8 mouse cellular contexts compared by ENCODE assay signal in genomic region chr11:5954965-5955504, GRCm38 (mm10). TPM values are rescaled to one million over a fixed set of nuclear protein-coding genes. Genes with fewer than 3 reads are reported as not detected.
DNase-seq lines count a peak whose midpoint lies in the region; ATAC-seq lines count a peak whose summit lies in the region.

No protein-coding gene starts in this region.

- peaks cover 14% of the 10 kb centered on the region for H3K36me3 ChIP-seq in embryonic facial prominence, embryonic 13.5 days
- H3K36me3 ChIP-seq in hindbrain, embryonic 12.5 days, result peaks cover 5% of the 10 kb centered on the region
- H3K36me3 ChIP-seq in liver, embryonic 13.5 days, result peaks cover 10% of the 10 kb centered on the region

- H3K27me3 ChIP-seq in embryonic facial prominence, embryonic 13.5 days, result no peaks in the 10 kb centered on the region
- H3K27me3 ChIP-seq in hindbrain, embryonic 12.5 days, result no peaks in the 10 kb centered on the region
- no peaks in the 10 kb centered on the region for H3K27me3 ChIP-seq in liver, embryonic 13.5 days

- H3K4me1 ChIP-seq in embryonic facial prominence, embryonic 13.5 days, result peaks cover 17% of the 10 kb centered on the region
- peaks cover 19% of the 10 kb centered on the region for H3K4me1 ChIP-seq in hindbrain, embryonic 12.5 days
- H3K4me1 ChIP-seq in liver, embryonic 13.5 days (replicated peaks), result peaks cover 33% of the 10 kb centered on the region

- H3K9me3 ChIP-seq in embryonic facial prominence, embryonic 13.5 days, result no peaks in the 10 kb centered on the region
- no peaks in the 10 kb centered on the region for H3K9me3 ChIP-seq in hindbrain, embryonic 12.5 days (replicated peaks)
- H3K9me3 ChIP-seq in liver, embryonic 13.5 days (replicated peaks), result no peaks in the 10 kb centered on the region

- DNase-seq in cerebellum, adult 11 months, result peak; percentile 46
- no peak for DNase-seq in cerebellum, adult 9-11 months
- peak; percentile 43 for DNase-seq in liver, embryonic 13.5 days
- DNase-seq in thymus, postnatal 4 days, result peak; percentile 70

- peak overlapping the region; percentile 93 for H3K9ac ChIP-seq in embryonic facial prominence, embryonic 13.5 days
- peak overlapping the region; percentile 93 for H3K9ac ChIP-seq in hindbrain, embryonic 12.5 days
- H3K9ac ChIP-seq in liver, embryonic 13.5 days, result peak overlapping the region; percentile 94

- peak overlapping the region; percentile 74 for H3K4me2 ChIP-seq in embryonic facial prominence, embryonic 13.5 days
- peak overlapping the region; percentile 87 for H3K4me2 ChIP-seq in hindbrain, embryonic 12.5 days (replicated peaks)
- peak overlapping the region; percentile 89 for H3K4me2 ChIP-seq in liver, embryonic 13.5 days

- peak overlapping the region; percentile 90 for H3K27ac ChIP-seq in embryonic facial prominence, embryonic 13.5 days
- H3K27ac ChIP-seq in hindbrain, embryonic 12.5 days, result peak overlapping the region; percentile 89
- H3K27ac ChIP-seq in liver, embryonic 13.5 days, result peak overlapping the region; percentile 87

- peak; percentile 68 for ATAC-seq in CD4-positive, CD25-positive, alpha-beta regulatory T cell, adult 4 months
- no peak for ATAC-seq in embryonic facial prominence, embryonic 13.5 days (ENCODE audit: insufficient number of reproducible peaks, insufficient read depth, low FRiP score, low TSS enrichment, low read depth)
- ATAC-seq in hindbrain, embryonic 12.5 days (ENCODE audit: low FRiP score), result peak; percentile 79
- peak; percentile 28 for ATAC-seq in liver, embryonic 13.5 days (ENCODE audit: low read depth)
- ATAC-seq in monocyte, adult 5-6 weeks (replicated peaks; ENCODE audit: insufficient number of reproducible peaks, low FRiP score, low TSS enrichment, poor library complexity, severe bottlenecking), result peak; percentile 70

- peak overlapping the region; percentile 96 for H3K4me3 ChIP-seq in embryonic facial prominence, embryonic 13.5 days
- peak overlapping the region; percentile 92 for H3K4me3 ChIP-seq in hindbrain, embryonic 12.5 days
- H3K4me3 ChIP-seq in liver, embryonic 13.5 days (replicated peaks), result peak overlapping the region; percentile 95

- 5% methylated on average over 7 of the region's 7 CpGs for WGBS in embryonic facial prominence, embryonic 13.5 days
- 5% methylated on average over 7 of the region's 7 CpGs for WGBS in hindbrain, embryonic 12.5 days
- 6% methylated on average over 7 of the region's 7 CpGs for WGBS in liver, embryonic 13.5 days (ENCODE audit: insufficient replicate concordance)

RNA-seq across cellular contexts. Expression of gene Ykt6, which starts 0.5 kb away (rescaled TPM):
- 10 to 100 TPM; 28.1 to 31.5 TPM for polyA plus RNA-seq in CD4-positive, CD25-positive, alpha-beta regulatory T cell, adult 4 months (2017; shearing (Covaris generic))
- 58.7 and 66.0 TPM in 2 replicates for polyA plus RNA-seq in embryonic facial prominence, embryonic 13.5 days (2015; fragmentation: Nextera tagmentation; extraction: Ambion mirVana)
- 59.0 and 60.9 TPM in 2 replicates for polyA plus RNA-seq in hindbrain, embryonic 12.5 days (2016; fragmentation: Nextera tagmentation; extraction: Ambion mirVana)
- polyA plus RNA-seq in liver, embryonic 13.5 days (2015; fragmentation: Nextera tagmentation; extraction: Ambion mirVana), result 22.4 and 23.6 TPM in 2 replicates
- 45.7 to 57.4 TPM (median 56.8 TPM) in 3 replicates for total RNA-seq in monocyte, adult 5-6 weeks (2017)

RNA-seq across cellular contexts. Expression of gene Gck, which starts 5.2 kb away (rescaled TPM):
- polyA plus RNA-seq in CD4-positive, CD25-positive, alpha-beta regulatory T cell, adult 4 months (2017; shearing (Covaris generic)), result not detected
- polyA plus RNA-seq in embryonic facial prominence, embryonic 13.5 days (2015; fragmentation: Nextera tagmentation; extraction: Ambion mirVana), result 2.1 and 2.4 TPM in 2 replicates
- 3.6 and 4.0 TPM in 2 replicates for polyA plus RNA-seq in hindbrain, embryonic 12.5 days (2016; fragmentation: Nextera tagmentation; extraction: Ambion mirVana)
- polyA plus RNA-seq in liver, embryonic 13.5 days (2015; fragmentation: Nextera tagmentation; extraction: Ambion mirVana), result 0.30 and 0.31 TPM in 2 replicates
- not detected in 3 replicates for total RNA-seq in monocyte, adult 5-6 weeks (2017)

RNA-seq across cellular contexts. Expression of gene Myl7, which starts 56.5 kb away (rescaled TPM):
- polyA plus RNA-seq in CD4-positive, CD25-positive, alpha-beta regulatory T cell, adult 4 months (2017; shearing (Covaris generic)), result not detected
- polyA plus RNA-seq in embryonic facial prominence, embryonic 13.5 days (2015; fragmentation: Nextera tagmentation; extraction: Ambion mirVana), result 1.3 and 10.3 TPM in 2 replicates
- polyA plus RNA-seq in hindbrain, embryonic 12.5 days (2016; fragmentation: Nextera tagmentation; extraction: Ambion mirVana), result 1.1 and 1.7 TPM in 2 replicates
- 9.9 and 14.3 TPM in 2 replicates for polyA plus RNA-seq in liver, embryonic 13.5 days (2015; fragmentation: Nextera tagmentation; extraction: Ambion mirVana)
- total RNA-seq in monocyte, adult 5-6 weeks (2017), result not detected in 3 replicates
